Mouse (Mus musculus) v-Abl transformed pro-B cells (cell line): ENCODE measurements at regions not wholly inside any gene's neighbourhood (a gene's known extent, or its start where the extent isn't known, plus 50 kb on each side); places are given as distances from the start of the nearest gene placed in this dataset.

Experiments used
- in situ Hi-C, 2 experiments: fragments of 400-800 bp; cut with MboI; formaldehyde crosslinking; loops; one replicate each; pipeline ENCODE4 v1.15.1; 2025; ENCODE audit not compliant: unreplicated experiment in 2 of 2

GRCm38 (mm10) chr16:30652692-30653091, 53.2 kb downstream of the Fam43a start:
- in situ Hi-C loops, result no loop called here

- in situ Hi-C loops, result no loop called here
Observed at GRCm38 (mm10) chr16:30653806-30654205, 54.3 kb downstream of the Fam43a start.

DNA sequence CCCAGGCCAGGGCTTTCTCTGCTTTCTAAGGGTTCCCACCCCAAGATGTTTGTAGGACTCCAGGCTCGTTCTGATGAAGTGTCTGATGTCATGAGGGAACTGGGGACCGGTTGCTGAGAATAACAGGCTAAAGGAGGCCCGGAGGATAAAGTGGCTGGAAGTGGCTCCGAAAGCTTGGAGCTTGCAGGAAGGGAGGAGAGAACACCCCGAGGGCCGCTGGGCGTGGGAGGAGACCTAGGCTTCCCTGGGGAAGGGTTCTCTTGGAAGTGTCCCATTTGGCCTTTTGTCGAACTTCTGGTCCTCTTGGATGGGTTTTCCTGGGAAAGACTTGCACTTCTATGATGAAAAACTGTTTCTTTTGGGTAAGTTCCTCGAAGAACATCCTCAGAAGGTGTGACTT, 54.7 kb downstream of the Fam43a start:
- in situ Hi-C loops, result no loop called here

DNA sequence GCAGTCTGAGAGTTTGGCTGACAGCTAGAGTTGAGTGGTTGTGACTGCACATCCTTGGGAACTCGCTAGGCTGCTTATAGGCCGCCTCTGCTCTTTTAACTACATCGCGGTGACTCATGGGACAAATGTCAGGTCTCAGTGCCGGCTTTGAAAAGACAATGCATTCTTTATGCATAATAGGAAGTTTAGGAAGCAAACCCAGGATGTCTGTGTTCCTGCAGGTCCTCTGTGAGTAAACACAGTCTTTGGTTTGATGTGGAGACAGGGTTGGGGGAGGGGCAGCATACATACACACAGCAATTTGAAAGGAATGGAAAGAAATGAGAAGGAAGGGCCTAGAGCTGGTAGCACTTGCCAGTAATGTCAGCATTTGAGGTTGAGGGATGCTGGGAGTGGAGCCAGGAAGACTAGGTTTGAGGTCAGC, 56.3 kb downstream of the Fam43a start:
- in situ Hi-C loops, result no loop called here

DNA sequence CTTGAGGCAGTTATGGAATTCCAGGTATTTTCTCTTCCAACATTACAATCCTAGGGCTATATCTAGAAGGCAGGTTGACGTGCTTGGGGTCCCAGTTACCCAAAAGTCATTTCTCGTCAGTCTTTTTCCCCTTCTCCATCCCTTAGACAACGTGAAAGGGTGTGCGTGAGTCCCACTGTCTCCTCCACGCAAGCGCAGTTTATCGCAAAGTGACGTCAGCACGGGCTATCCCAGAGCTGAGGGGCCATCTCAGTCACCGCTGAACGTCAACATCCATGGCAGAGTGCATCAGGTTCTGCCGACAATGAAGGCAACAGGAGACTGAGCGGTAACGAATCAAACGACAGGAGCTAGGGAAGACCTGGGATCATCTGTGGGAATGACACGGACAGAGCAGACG, 57.4 kb downstream of the Fam43a start:
- in situ Hi-C loops, result no loop called here

DNA sequence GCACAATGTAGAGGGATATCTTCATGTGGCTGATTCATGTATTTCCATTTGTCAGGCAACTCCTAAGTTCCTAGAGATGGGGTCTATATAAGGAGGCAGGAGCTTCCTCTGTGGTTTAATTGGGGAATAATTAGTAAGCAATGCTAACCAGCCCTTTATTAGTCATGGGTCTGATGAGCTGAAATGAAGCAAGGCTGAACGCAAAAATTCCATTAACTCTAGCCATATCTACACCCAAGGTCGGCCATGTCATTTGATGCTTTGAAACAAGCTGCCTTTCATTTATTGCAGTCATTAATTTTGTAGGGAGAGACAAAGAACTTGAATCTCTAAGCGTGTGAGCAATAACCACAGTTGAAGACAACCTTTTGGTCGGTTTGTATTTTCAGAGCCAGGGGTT, 59.4 kb downstream of the Fam43a start:
- in situ Hi-C loops, result no loop called here

GRCm38 (mm10) chr16:30661086-30661977, 61.8 kb downstream of the Fam43a start:
- in situ Hi-C loops, result no loop called here

GRCm38 (mm10) chr16:30663055-30663454, 63.5 kb downstream of the Fam43a start:
- in situ Hi-C loops, result no loop called here

- in situ Hi-C loops, result no loop called here
Observed at GRCm38 (mm10) chr16:30663971-30664370, 64.4 kb downstream of the Fam43a start.

DNA sequence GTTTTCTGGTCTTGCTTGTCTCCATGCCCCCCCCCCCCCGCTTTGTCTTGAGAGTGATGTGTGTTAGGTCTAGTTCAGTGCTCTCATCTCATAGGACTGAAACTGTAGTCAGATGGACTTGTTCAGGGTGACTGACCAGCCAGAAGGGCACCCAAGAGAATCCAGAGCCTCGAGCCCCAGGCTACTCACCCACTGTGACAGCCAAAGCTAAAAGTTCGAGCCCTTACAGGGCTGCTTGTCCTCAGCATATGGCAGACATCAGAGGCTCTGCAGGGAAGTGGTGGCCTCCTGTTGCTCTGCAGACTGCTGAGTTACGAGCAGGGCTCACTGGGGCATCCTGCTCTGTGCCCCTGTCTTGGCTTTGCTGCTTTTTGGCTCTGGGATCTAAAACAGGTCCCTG, 64.9 kb downstream of the Fam43a start:
- in situ Hi-C loops, result no loop called here

DNA sequence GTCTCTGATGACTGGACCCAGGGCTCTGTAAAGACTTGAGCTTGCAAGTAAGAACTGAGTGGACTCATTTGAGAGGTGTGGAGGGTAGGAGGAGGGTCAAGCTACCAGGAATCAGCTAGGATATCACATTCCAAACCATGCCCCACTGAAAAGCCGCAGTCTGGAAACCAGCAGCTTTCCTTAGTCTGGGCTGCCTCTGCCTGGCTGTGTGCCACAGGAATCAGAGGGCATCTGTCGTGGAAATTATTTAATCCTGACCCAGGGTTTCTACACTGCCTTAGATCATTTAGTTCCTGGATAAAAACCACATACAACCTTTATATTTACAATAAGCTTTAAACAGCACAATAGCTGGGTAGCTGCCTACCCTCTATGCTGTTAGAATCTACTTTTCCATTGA, 66.4 kb downstream of the Fam43a start:
- in situ Hi-C loops, result no loop called here

DNA sequence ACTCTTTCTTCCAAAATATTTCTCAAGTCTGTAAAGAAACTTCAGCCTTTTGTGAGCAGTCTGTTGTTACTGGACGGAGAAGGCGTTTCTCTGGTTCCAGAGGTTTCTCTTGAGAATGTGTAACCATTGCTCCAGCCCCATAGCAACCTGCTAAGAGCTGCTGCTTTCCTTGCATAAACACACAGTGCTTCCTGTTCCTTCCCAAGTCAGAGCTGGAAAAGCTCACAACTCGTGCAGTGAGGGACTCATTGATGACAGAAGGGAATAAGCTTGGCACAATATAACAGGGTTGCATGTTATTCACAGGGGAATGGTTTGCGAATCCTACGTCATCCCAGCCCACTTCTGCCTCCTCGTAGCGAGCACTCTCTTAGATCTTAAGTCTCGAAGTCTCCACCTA, 70.4 kb downstream of the Fam43a start:
- in situ Hi-C loops, result loop anchor here in 1 of 2 experiments (5.0 to 10.0 kb wide), 3 partner anchors 63 to 405 kb away; no protein-coding TSS in a partner anchor

DNA sequence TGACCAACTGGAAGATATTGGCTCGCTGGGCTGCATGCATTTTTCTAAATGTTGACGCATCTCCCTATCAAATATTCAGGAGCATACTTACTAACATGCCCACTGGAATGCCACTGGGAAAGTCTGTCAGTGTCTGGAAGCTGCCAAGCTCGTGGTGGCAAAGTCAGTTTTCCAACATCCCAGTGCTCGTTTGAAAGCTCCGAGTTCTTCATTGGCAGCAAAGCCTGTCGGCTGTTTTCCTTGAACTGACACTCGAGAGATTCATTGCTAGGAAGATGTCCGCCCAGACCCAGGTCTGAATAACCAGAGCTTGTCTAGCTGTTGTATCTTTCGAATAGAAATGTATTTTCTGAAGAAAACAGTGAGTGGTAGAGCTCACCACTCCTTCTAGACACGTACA, 72.1 kb downstream of the Fam43a start:
- in situ Hi-C loops, result loop anchor here in 1 of 2 experiments (5.0 to 10.0 kb wide), 3 partner anchors 64 to 403 kb away; no protein-coding TSS in a partner anchor

- in situ Hi-C loops, result loop anchor here in 1 of 2 experiments (5.0 to 10.0 kb wide), 3 partner anchors 66 to 402 kb away; no protein-coding TSS in a partner anchor
Observed at GRCm38 (mm10) chr16:30672776-30673550, 73.4 kb downstream of the Fam43a start.

DNA sequence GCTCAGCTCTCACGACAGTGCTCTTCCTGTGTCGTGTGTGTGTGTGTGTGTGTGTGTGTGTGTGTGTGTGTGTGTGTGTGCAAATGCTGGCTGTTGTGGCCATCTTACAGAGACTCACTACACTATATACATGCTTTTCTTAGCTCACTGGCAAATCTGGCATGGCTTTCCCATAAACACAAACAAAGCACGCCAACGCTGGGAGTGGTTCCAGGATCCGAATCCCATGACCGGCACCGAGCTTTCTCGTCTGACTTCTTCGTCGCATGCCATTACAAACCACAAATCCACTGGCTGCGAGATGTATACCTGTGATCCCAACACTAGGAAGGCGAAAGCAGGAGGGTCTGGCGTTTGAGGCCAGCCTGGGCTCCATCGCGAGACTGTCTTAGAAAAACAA, 74.1 kb downstream of the Fam43a start:
- in situ Hi-C loops, result loop anchor here in 1 of 2 experiments (5.0 to 10.0 kb wide), 3 partner anchors 66 to 401 kb away; no protein-coding TSS in a partner anchor

DNA sequence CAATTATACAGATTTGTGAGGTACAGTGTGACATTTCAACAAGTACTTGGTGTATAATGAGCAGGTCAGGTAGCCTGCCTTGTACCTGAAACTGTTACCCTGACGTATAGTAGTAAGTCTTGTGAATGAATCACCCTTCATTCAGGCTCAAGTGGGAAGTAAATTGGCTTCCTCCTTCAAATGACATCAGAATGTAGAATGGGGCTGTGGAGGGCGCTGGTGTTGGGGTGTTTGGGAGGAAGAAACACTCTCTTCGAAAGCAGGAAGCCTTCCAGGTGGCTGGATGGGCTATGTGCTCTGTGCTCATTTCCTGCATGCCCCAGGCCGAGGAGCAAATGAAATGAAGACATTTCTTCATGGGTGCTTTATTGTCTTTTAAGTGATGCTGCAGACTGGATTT, 76.3 kb downstream of the Fam43a start:
- in situ Hi-C loops, result loop anchor here in 1 of 2 experiments (10.0 kb wide), 2 partner anchors 299 to 399 kb away; no protein-coding TSS in a partner anchor

- in situ Hi-C loops, result loop anchor here in 1 of 2 experiments (10.0 kb wide), 2 partner anchors 298 to 398 kb away; no protein-coding TSS in a partner anchor
Observed at GRCm38 (mm10) chr16:30677016-30677415, 77.5 kb downstream of the Fam43a start.

- in situ Hi-C loops, result loop anchor here in 1 of 2 experiments (10.0 kb wide), 2 partner anchors 297 to 397 kb away; no protein-coding TSS in a partner anchor
Observed at GRCm38 (mm10) chr16:30677896-30678707, 78.6 kb downstream of the Fam43a start.

GRCm38 (mm10) chr16:30678708-30679492, 79.4 kb downstream of the Fam43a start:
- in situ Hi-C loops, result loop anchor here in 1 of 2 experiments (10.0 kb wide), 2 partner anchors 296 to 396 kb away; no protein-coding TSS in a partner anchor
